Mouse (Mus musculus): ENCODE measurements around the gene Polr1b.

DNA sequence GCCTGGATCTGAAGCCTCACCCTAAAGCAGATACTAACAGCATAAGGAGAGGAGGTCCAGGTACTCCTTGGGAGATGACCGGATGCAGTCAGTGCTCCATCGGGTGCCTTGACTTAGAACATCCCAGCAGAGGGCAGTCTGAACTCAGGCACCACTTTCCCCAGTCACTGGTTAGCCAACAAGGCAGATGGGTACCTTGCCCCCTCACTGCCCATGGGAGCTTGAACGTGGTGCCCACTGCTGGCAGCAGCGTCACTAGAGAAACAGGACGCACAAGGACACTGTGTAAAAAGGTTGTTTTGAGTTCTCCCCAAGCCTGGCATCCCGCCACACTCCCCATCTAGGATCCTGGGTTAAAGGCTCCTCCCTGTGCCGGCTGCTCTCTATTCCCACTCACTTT lies 73.7 kb downstream of the Polr1b start:
- peak; percentile 89 for TF ChIP-seq CTCF (IDR thresholded peaks at IDR 0.05; ENCODE audit: low read depth)
- no peak for TF ChIP-seq EP300 (IDR thresholded peaks at IDR 0.05; ENCODE audit: low read depth)

Measured in liver, embryonic 14.5 days (tissue).